Mouse (Mus musculus): ENCODE results near the gene Tmem201. TPM values are rescaled to one million over a fixed set of nuclear protein-coding genes. Genes with fewer than 3 reads are reported as not detected.

The Tmem201 gene
- polyA plus RNA-seq, 1 experiment: 21.7 TPM

GRCm38 (mm10) chr4:149734246-149734645 is 3.6 kb downstream of the Tmem201 start:
- no peaks in the 10 kb centered on the region for H3K27me3 ChIP-seq (replicated peaks)
- H3K36me3 ChIP-seq (replicated peaks; ENCODE audit: low read length): peaks cover 39% of the 10 kb centered on the region
- no peak overlapping the region for H3K4me3 ChIP-seq (replicated peaks)
- TF ChIP-seq FLI1 (IDR thresholded peaks at IDR 0.05; ENCODE audit: low read length): no peak
- TF ChIP-seq GATA1 (IDR thresholded peaks at IDR 0.05; ENCODE audit: borderline replicate concordance, low read length): no peak
- H3K9me3 ChIP-seq: no peaks in the 10 kb centered on the region
- peaks cover 89% of the 10 kb centered on the region for H3K4me1 ChIP-seq

- no peaks in the 10 kb centered on the region for H3K27me3 ChIP-seq (replicated peaks)
- no peak overlapping the region for H3K4me3 ChIP-seq (replicated peaks)
- peaks cover 44% of the 10 kb centered on the region for H3K36me3 ChIP-seq (replicated peaks; ENCODE audit: low read length)
- H3K4me1 ChIP-seq: peaks cover 93% of the 10 kb centered on the region
- no peak for TF ChIP-seq FLI1 (IDR thresholded peaks at IDR 0.05; ENCODE audit: low read length)
- TF ChIP-seq GATA1 (IDR thresholded peaks at IDR 0.05; ENCODE audit: borderline replicate concordance, low read length): no peak
- H3K9me3 ChIP-seq: no peaks in the 10 kb centered on the region
These were observed 4.1 kb downstream of the Tmem201 start for GRCm38 (mm10) chr4:149733748-149734147.

- H3K4me3 ChIP-seq (replicated peaks): peak overlapping the region; percentile 74
- peaks cover 49% of the 10 kb centered on the region for H3K36me3 ChIP-seq (replicated peaks; ENCODE audit: low read length)
- no peaks in the 10 kb centered on the region for H3K9me3 ChIP-seq
- no peak for TF ChIP-seq GATA1 (IDR thresholded peaks at IDR 0.05; ENCODE audit: borderline replicate concordance, low read length)
- no peak for TF ChIP-seq FLI1 (IDR thresholded peaks at IDR 0.05; ENCODE audit: low read length)
- H3K27me3 ChIP-seq (replicated peaks): no peaks in the 10 kb centered on the region
- peaks cover 92% of the 10 kb centered on the region for H3K4me1 ChIP-seq
These were observed 5.0 kb downstream of the Tmem201 start for GRCm38 (mm10) chr4:149732800-149733199.

- TF ChIP-seq GATA1 (IDR thresholded peaks at IDR 0.05; ENCODE audit: borderline replicate concordance, low read length) (no peak), FLI1 (IDR thresholded peaks at IDR 0.05; ENCODE audit: low read length) (no peak)
- Histone ChIP-seq H3K9me3 (no peaks in the 10 kb centered on the region), H3K4me1 (peaks cover 95% of the 10 kb centered on the region), H3K4me3 (replicated peaks) (no peak overlapping the region), H3K36me3 (replicated peaks; ENCODE audit: low read length) (peaks cover 54% of the 10 kb centered on the region), H3K27me3 (replicated peaks) (no peaks in the 10 kb centered on the region)
These were observed 5.5 kb downstream of the Tmem201 start for GRCm38 (mm10) chr4:149732313-149732712.

GRCm38 (mm10) chr4:149730827-149731226 is 7.0 kb downstream of the Tmem201 start:
- no peaks in the 10 kb centered on the region for H3K27me3 ChIP-seq (replicated peaks)
- H3K4me3 ChIP-seq (replicated peaks): peak overlapping the region; percentile 54
- H3K4me1 ChIP-seq: peaks cover 94% of the 10 kb centered on the region
- TF ChIP-seq GATA1 (IDR thresholded peaks at IDR 0.05; ENCODE audit: borderline replicate concordance, low read length) (no peak), FLI1 (IDR thresholded peaks at IDR 0.05; ENCODE audit: low read length) (no peak)
- H3K9me3 ChIP-seq: no peaks in the 10 kb centered on the region
- peaks cover 68% of the 10 kb centered on the region for H3K36me3 ChIP-seq (replicated peaks; ENCODE audit: low read length)

GRCm38 (mm10) chr4:149728810-149729209 is 9.0 kb downstream of the Tmem201 start:
- H3K9me3 ChIP-seq: no peaks in the 10 kb centered on the region
- H3K27me3 ChIP-seq (replicated peaks): no peaks in the 10 kb centered on the region
- peak overlapping the region; percentile 76 for H3K4me3 ChIP-seq (replicated peaks)
- H3K4me1 ChIP-seq: peaks cover 94% of the 10 kb centered on the region
- TF ChIP-seq GATA1 (IDR thresholded peaks at IDR 0.05; ENCODE audit: borderline replicate concordance, low read length) (no peak), FLI1 (IDR thresholded peaks at IDR 0.05; ENCODE audit: low read length) (no peak)
- H3K36me3 ChIP-seq (replicated peaks; ENCODE audit: low read length): peaks cover 81% of the 10 kb centered on the region

- Histone ChIP-seq H3K36me3 (replicated peaks; ENCODE audit: low read length) (peaks cover 89% of the 10 kb centered on the region), H3K4me3 (replicated peaks) (no peak overlapping the region), H3K9me3 (no peaks in the 10 kb centered on the region), H3K27me3 (replicated peaks) (no peaks in the 10 kb centered on the region), H3K4me1 (peaks cover 84% of the 10 kb centered on the region)
- TF ChIP-seq GATA1 (IDR thresholded peaks at IDR 0.05; ENCODE audit: borderline replicate concordance, low read length) (no peak), FLI1 (IDR thresholded peaks at IDR 0.05; ENCODE audit: low read length) (no peak)
These were observed 10.2 kb downstream of the Tmem201 start for GRCm38 (mm10) chr4:149727636-149728035.

GRCm38 (mm10) chr4:149725661-149726350 is 12.0 kb downstream of the Tmem201 start:
- Histone ChIP-seq H3K27me3 (replicated peaks) (no peaks in the 10 kb centered on the region), H3K4me1 (peaks cover 66% of the 10 kb centered on the region), H3K36me3 (replicated peaks; ENCODE audit: low read length) (peaks cover 90% of the 10 kb centered on the region), H3K9me3 (no peaks in the 10 kb centered on the region), H3K4me3 (replicated peaks) (no peak overlapping the region)
- TF ChIP-seq GATA1 (IDR thresholded peaks at IDR 0.05; ENCODE audit: borderline replicate concordance, low read length): no peak
- TF ChIP-seq FLI1 (IDR thresholded peaks at IDR 0.05; ENCODE audit: low read length): no peak

- Histone ChIP-seq H3K27me3 (replicated peaks) (no peaks in the 10 kb centered on the region), H3K4me1 (peaks cover 61% of the 10 kb centered on the region), H3K36me3 (replicated peaks; ENCODE audit: low read length) (peaks cover 93% of the 10 kb centered on the region), H3K4me3 (replicated peaks) (no peak overlapping the region), H3K9me3 (peaks cover 1% of the 10 kb centered on the region)
- TF ChIP-seq GATA1 (IDR thresholded peaks at IDR 0.05; ENCODE audit: borderline replicate concordance, low read length) (no peak), FLI1 (IDR thresholded peaks at IDR 0.05; ENCODE audit: low read length) (no peak)
These were observed 12.9 kb downstream of the Tmem201 start for GRCm38 (mm10) chr4:149724916-149725470.
